Mouse (Mus musculus) heart, adult 11 months (tissue): ENCODE data around the gene Cap2.
A peak's percentile ranks its signal among the peaks of the same experiment; 100 is the strongest.

Experiments
- DNase-seq: peaks from one replicate; pipeline ENCODE4 v3.0.0; 2022

Gene Cap2

GRCm38 (mm10) chr13:46501800-46502389 lies at the start of gene Cap2:
Gene Cap2, plus strand, starts transcription at chr13:46501848.
- peak; percentile 98 for DNase-seq

- DNase-seq, result peak; percentile 64
Measured at GRCm38 (mm10) chr13:46459546-46459945, 42.1 kb upstream of the Cap2 start.

- peak; percentile 15 for DNase-seq
Measured at GRCm38 (mm10) chr13:46462280-46462679, 39.4 kb upstream of the Cap2 start.

- no peak for DNase-seq
Measured at GRCm38 (mm10) chr13:46463764-46464163, 37.9 kb upstream of the Cap2 start.

GRCm38 (mm10) chr13:46468251-46468650 lies 33.4 kb upstream of the Cap2 start:
- DNase-seq, result peak; percentile 76

GRCm38 (mm10) chr13:46469536-46469935 lies 32.1 kb upstream of the Cap2 start:
- DNase-seq, result peak; percentile 44

- peak; percentile 30 for DNase-seq
Measured at GRCm38 (mm10) chr13:46481271-46481670, 20.4 kb upstream of the Cap2 start.

- no peak for DNase-seq
Measured at GRCm38 (mm10) chr13:46485605-46486004, 16.0 kb upstream of the Cap2 start.

GRCm38 (mm10) chr13:46488166-46488565 lies 13.5 kb upstream of the Cap2 start:
- peak; percentile 48 for DNase-seq

GRCm38 (mm10) chr13:46490644-46491043 lies 11.0 kb upstream of the Cap2 start:
- DNase-seq, result no peak

- DNase-seq, result peak; percentile 93
Measured at GRCm38 (mm10) chr13:46502390-46502891, 793 bp downstream of the Cap2 start.

GRCm38 (mm10) chr13:46507944-46508343 lies 6.3 kb downstream of the Cap2 start:
- peak; percentile 52 for DNase-seq

- DNase-seq, result no peak
Measured at GRCm38 (mm10) chr13:46508823-46509222, 7.2 kb downstream of the Cap2 start.

- no peak for DNase-seq
Measured at GRCm38 (mm10) chr13:46510460-46510859, 8.8 kb downstream of the Cap2 start.

- DNase-seq, result peak; percentile 44
Measured at GRCm38 (mm10) chr13:46514484-46514883, 12.8 kb downstream of the Cap2 start.

- DNase-seq, result peak; percentile 79
Measured at GRCm38 (mm10) chr13:46515120-46515523, 13.5 kb downstream of the Cap2 start.

- no peak for DNase-seq
Measured at GRCm38 (mm10) chr13:46515524-46515923, 13.9 kb downstream of the Cap2 start.

- DNase-seq, result peak; percentile 94
Measured at GRCm38 (mm10) chr13:46516183-46516582, 14.5 kb downstream of the Cap2 start.

- peak; percentile 95 for DNase-seq
Measured at GRCm38 (mm10) chr13:46517211-46517685, 15.6 kb downstream of the Cap2 start.

- DNase-seq, result peak; percentile 22
Measured at GRCm38 (mm10) chr13:46521482-46521881, 19.8 kb downstream of the Cap2 start.

- peak; percentile 93 for DNase-seq
Measured at GRCm38 (mm10) chr13:46522798-46523197, 21.1 kb downstream of the Cap2 start.

- peak; percentile 92 for DNase-seq
Measured at GRCm38 (mm10) chr13:46523235-46523634, 21.6 kb downstream of the Cap2 start.

- DNase-seq, result peak; percentile 96
Measured at GRCm38 (mm10) chr13:46523712-46524111, 22.1 kb downstream of the Cap2 start.

- peak; percentile 86 for DNase-seq
Measured at GRCm38 (mm10) chr13:46525295-46526255, 23.9 kb downstream of the Cap2 start.
